Mouse (Mus musculus) bone marrow macrophage, adult 2 months (primary cell): ENCODE data around the gene Usp20.

Source experiments
- CTCF ChIP-seq: IDR thresholded peaks from 2 replicates; pipeline ENCODE4 v1.5.1; 2012; ENCODE audit warnings: low read depth, mild to moderate bottlenecking, low read length, moderate library complexity
- POLR2A ChIP-seq: IDR thresholded peaks from 2 replicates; pipeline ENCODE4 v1.6.1; 2012; ENCODE audit warnings: mild to moderate bottlenecking, low read depth, low read length, borderline replicate concordance

DNA sequence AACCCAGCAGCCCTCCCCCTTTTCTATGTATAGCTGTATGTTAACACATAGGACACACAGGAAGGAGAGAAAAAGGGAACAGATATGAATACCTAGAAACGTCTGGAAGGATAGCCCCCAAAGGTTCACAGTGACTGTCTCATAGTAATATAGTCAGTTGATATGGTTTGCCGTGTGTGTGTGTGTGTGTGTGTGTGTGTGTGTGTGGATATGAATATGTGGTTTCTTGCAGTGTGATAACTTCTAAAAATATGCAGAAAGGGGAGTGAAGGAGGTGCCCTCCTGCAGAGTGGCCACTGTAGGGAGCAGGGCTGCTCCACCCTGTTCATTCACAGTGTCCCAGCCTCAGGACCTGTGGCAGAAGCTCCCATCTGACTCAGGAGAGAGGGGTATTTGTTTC, 23.4 kb downstream of the Usp20 start:
- TF ChIP-seq POLR2A (no peak), CTCF (no peak)
